Mouse (Mus musculus) embryonic fibroblast, embryonic 13.5 days (primary cell): ENCODE data around the gene C1ra. TPM values are rescaled to one million over a fixed set of nuclear protein-coding genes. Genes with fewer than 3 reads are reported as not detected.
"Not testable (repeated sequence)": the region's sequence is repeated elsewhere in the genome, so short reads cannot be mapped to it uniquely, and the experiment has no call there.

Source experiments
- H3K27ac ChIP-seq: 2 replicates; pipeline ENCODE4 v1.5.1; 2012; ENCODE audit warnings: low read length, control low read depth, inconsistent platforms; ENCODE audit not compliant: insufficient read depth
- H3K4me1 ChIP-seq: 2 replicates; pipeline ENCODE4 v1.6.1; 2011; ENCODE audit warnings: low read length; ENCODE audit not compliant: control insufficient read depth, insufficient read depth
- H3K4me3 ChIP-seq: 2 replicates; pipeline ENCODE4 v1.5.1; 2011; ENCODE audit warnings: mild to moderate bottlenecking, control low read depth, low read length; ENCODE audit not compliant: insufficient read depth
- CTCF ChIP-seq: IDR thresholded peaks from 2 replicates; pipeline ENCODE4 v1.5.1; 2011; ENCODE audit warnings: mild to moderate bottlenecking, control low read depth, low read length, moderate library complexity, borderline replicate concordance; ENCODE audit not compliant: insufficient read depth
- POLR2A ChIP-seq: IDR thresholded peaks from 2 replicates; pipeline ENCODE4 v1.6.1; 2011; ENCODE audit warnings: low read depth, mild to moderate bottlenecking, control low read depth, low read length, moderate library complexity
- polyA plus RNA-seq: library from polyadenylated mRNA; stranded (reverse); fragments of >200 nt; gene quantifications from 2 replicates; pipeline ENCODE4 v1.2.4, GENCODE M21; 2011; ENCODE audit warnings: low read depth; ENCODE audit not compliant: missing spikeins, insufficient read length

The C1ra gene
- polyA plus RNA-seq, 1 experiment, result 30.1 TPM

GRCm38 (mm10) chr6:124544466-124544865 lies 32.3 kb downstream of the C1ra start:
- H3K27ac ChIP-seq, result no peak overlapping the region
- no peak overlapping the region for H3K4me3 ChIP-seq
- H3K4me1 ChIP-seq, result no peaks in the 10 kb centered on the region
- TF ChIP-seq CTCF (no peak), POLR2A (no peak)

- no peak overlapping the region for H3K27ac ChIP-seq
Observed at GRCm38 (mm10) chr6:124545425-124545824, 33.2 kb downstream of the C1ra start.

GRCm38 (mm10) chr6:124547979-124548378 lies 35.8 kb downstream of the C1ra start:
- not testable (repeated sequence) for H3K4me1 ChIP-seq, H3K27ac ChIP-seq, H3K4me3 ChIP-seq

More at GRCm38 (mm10) chr6:124545425-124545824, 33.2 kb downstream of the C1ra start:
- TF ChIP-seq CTCF, result no peak
- TF ChIP-seq POLR2A, result no peak
- Histone ChIP-seq H3K4me3 (no peak overlapping the region), H3K4me1 (no peaks in the 10 kb centered on the region)

GRCm38 (mm10) chr6:124549023-124549550 lies 36.9 kb downstream of the C1ra start:
- Histone ChIP-seq H3K27ac (no peak overlapping the region), H3K4me3 (no peak overlapping the region), H3K4me1 (no peaks in the 10 kb centered on the region)
- TF ChIP-seq CTCF (no peak), POLR2A (no peak)

- TF ChIP-seq POLR2A (no peak), CTCF (no peak)
- Histone ChIP-seq H3K27ac (no peak overlapping the region), H3K4me1 (no peaks in the 10 kb centered on the region), H3K4me3 (no peak overlapping the region)
Observed at GRCm38 (mm10) chr6:124552766-124553165, 40.6 kb downstream of the C1ra start.

- H3K4me1 ChIP-seq, H3K27ac ChIP-seq, H3K4me3 ChIP-seq: not testable (repeated sequence)
Observed at GRCm38 (mm10) chr6:124555956-124556355, 43.8 kb downstream of the C1ra start.

- not testable (repeated sequence) for H3K4me3 ChIP-seq, H3K4me1 ChIP-seq, H3K27ac ChIP-seq
Observed at GRCm38 (mm10) chr6:124561156-124561555, 49.0 kb downstream of the C1ra start.

- not testable (repeated sequence) for H3K4me1 ChIP-seq, H3K4me3 ChIP-seq, H3K27ac ChIP-seq
Observed at GRCm38 (mm10) chr6:124561611-124562010, 49.4 kb downstream of the C1ra start.

- no peak for TF ChIP-seq POLR2A
- TF ChIP-seq CTCF, result peak; percentile 66; the same call in 1 of the 2 replicates
- no peak within 1 kb of the TSS for H3K4me3 ChIP-seq
- H3K27ac ChIP-seq, result no peak within 1 kb of the TSS
- H3K4me1 ChIP-seq, result no peaks in the 10 kb centered on the region
Observed at GRCm38 (mm10) chr6:124570026-124570425, 57.8 kb downstream of the C1ra start, which contains the start of gene C1rb. TSS of gene C1rb (plus strand) at chr6:124570294.

Other genes starting within 250 kb of the C1ra start
- gene Cd163, start 207.7 kb upstream of the C1ra start, polyA plus RNA-seq, result not detected in 2 replicates
- gene Pex5, start 97.3 kb upstream of the C1ra start, polyA plus RNA-seq, result 36.1 and 40.0 TPM in 2 replicates
- gene Clstn3, start 47.6 kb upstream of the C1ra start, polyA plus RNA-seq, result 0.38 and 0.44 TPM in 2 replicates
- gene C1rl, start 19.3 kb upstream of the C1ra start, polyA plus RNA-seq, result 3.3 and 3.6 TPM in 2 replicates
- 17.0 and 50.4 TPM in 2 replicates for gene C1s1, start 30.0 kb downstream of the C1ra start, polyA plus RNA-seq
- not detected in 2 replicates for gene C1rb, start 57.9 kb downstream of the C1ra start, polyA plus RNA-seq
- 0.42 TPM in 1 of 2 replicates, not detected in the other for gene C1s2, start 123.7 kb downstream of the C1ra start, polyA plus RNA-seq
- 51.4 and 67.0 TPM in 2 replicates for gene Lpcat3, start 150.6 kb downstream of the C1ra start, polyA plus RNA-seq
- gene Emg1, start 199.8 kb downstream of the C1ra start, polyA plus RNA-seq, result 67.1 and 68.9 TPM in 2 replicates
- 249 and 253 TPM in 2 replicates for gene Phb2, start 199.9 kb downstream of the C1ra start, polyA plus RNA-seq
- gene Ptpn6, start 226.3 kb downstream of the C1ra start, polyA plus RNA-seq, result 0.53 and 4.3 TPM in 2 replicates
- 149 and 157 TPM in 2 replicates for gene Grcc10, start 229.0 kb downstream of the C1ra start, polyA plus RNA-seq
- 0.58 and 0.63 TPM in 2 replicates for gene Gm45234, start 243.6 kb downstream of the C1ra start, polyA plus RNA-seq
- 75.9 and 77.3 TPM in 2 replicates for gene Atn1, start 244.1 kb downstream of the C1ra start, polyA plus RNA-seq